In the genomic region with DNA sequence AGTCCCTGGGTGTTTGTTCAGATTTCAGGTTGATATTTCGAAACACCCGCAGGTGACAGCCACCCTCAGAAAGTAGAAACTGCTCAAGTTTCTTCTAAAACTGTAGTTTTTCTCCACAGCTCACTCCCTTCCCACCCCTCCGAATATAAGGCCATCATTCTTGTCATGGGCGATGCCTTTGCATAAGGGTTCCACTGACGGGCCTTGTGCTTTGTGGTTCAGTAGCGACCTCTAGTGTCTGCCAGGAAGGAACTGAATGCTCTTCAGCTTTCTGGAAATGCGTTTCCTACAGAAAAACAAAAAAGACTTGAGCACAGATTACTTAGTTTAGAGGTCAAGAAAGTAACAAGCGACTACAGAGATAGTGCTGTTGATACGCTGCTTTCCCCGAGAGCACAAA, we compare ENCODE assay signal across 10 mouse cellular contexts.
DNase-seq lines count a peak whose midpoint lies in the region; ATAC-seq and TF ChIP-seq lines count a peak whose summit lies in the region.
"Had no signal": no experiment of that assay in that cellular context is flagged by ENCODE, and none has a peak within 500 bp of the region (broad histone marks: within the 10 kb centered on the region; RNA-seq: fewer than 3 reads in every experiment).

No protein-coding gene starts in this region.

- no peaks in the 10 kb centered on the region for H3K9me3 ChIP-seq in hindbrain, embryonic 11.5 days (ENCODE audit: control insufficient read depth, low read length)
- no peaks in the 10 kb centered on the region for H3K9me3 ChIP-seq in hindbrain, embryonic 13.5 days
- H3K9me3 ChIP-seq in MEL (replicated peaks; ENCODE audit: insufficient read depth, low read length) = no peaks in the 10 kb centered on the region
- H3K9me3 ChIP-seq: embryonic facial prominence, embryonic 15.5 days; liver, embryonic 15.5 days had no signal

- 41% methylated on average over 10 of the region's 10 CpGs for WGBS in hindbrain, embryonic 11.5 days
- 45% methylated on average over 10 of the region's 10 CpGs for WGBS in hindbrain, embryonic 13.5 days

- no peak overlapping the region for H3K9ac ChIP-seq in hindbrain, embryonic 11.5 days (ENCODE audit: low read depth, low read length)
- H3K9ac ChIP-seq in hindbrain, embryonic 13.5 days = no peak overlapping the region
- H3K9ac ChIP-seq in MEL (ENCODE audit: control insufficient read depth, low read depth, low read length, poor library complexity, severe bottlenecking) = no peak overlapping the region
- H3K9ac ChIP-seq: embryonic facial prominence, embryonic 15.5 days; liver, embryonic 15.5 days had no signal

- peak; percentile 61 for DNase-seq in hindbrain, embryonic 11.5 days (ENCODE audit: low spot score)
- peak; percentile 63 for DNase-seq in A20 (ENCODE audit: low read depth, low spot score)
- peak; percentile 70 for DNase-seq in MEL (ENCODE audit: low read depth, low spot score)
- peak; percentile 50 for DNase-seq in lung, postnatal 14 days
- peak; percentile 33 to 38 for DNase-seq in thymus, postnatal 36 days
- no peak for DNase-seq in testis, postnatal 14 days (ENCODE audit: low spot score)

- H3K79me2 ChIP-seq in MEL (ENCODE audit: control insufficient read depth, insufficient read depth, low read length, poor library complexity) = no peaks in the 10 kb centered on the region

- no peak overlapping the region for H3K4me3 ChIP-seq in hindbrain, embryonic 11.5 days (ENCODE audit: low read depth, low read length)
- H3K4me3 ChIP-seq in hindbrain, embryonic 13.5 days = no peak overlapping the region
- H3K4me3 ChIP-seq in MEL (ENCODE audit: control insufficient read depth in 1 of 2, insufficient read depth in 1 of 2, low read depth in 2 of 2, low read length in 2 of 2) = no peak overlapping the region
- H3K4me3 ChIP-seq: embryonic facial prominence, embryonic 15.5 days; liver, embryonic 15.5 days had no signal

- no peaks in the 10 kb centered on the region for H3K4me1 ChIP-seq in hindbrain, embryonic 11.5 days (replicated peaks; ENCODE audit: control insufficient read depth, insufficient read depth, low read length)
- H3K4me1 ChIP-seq in hindbrain, embryonic 13.5 days (replicated peaks) = no peaks in the 10 kb centered on the region
- no peaks in the 10 kb centered on the region for H3K4me1 ChIP-seq in MEL (ENCODE audit: control insufficient read depth in 1 of 2, insufficient read depth in 2 of 2, low read length in 2 of 2)
- H3K4me1 ChIP-seq: embryonic facial prominence, embryonic 15.5 days; liver, embryonic 15.5 days had no signal

- TF ChIP-seq RAD21 in MEL (IDR thresholded peaks at IDR 0.05; ENCODE audit: low read depth, low read length) = peak; percentile 74

- no peak overlapping the region for H3K27ac ChIP-seq in hindbrain, embryonic 11.5 days (ENCODE audit: low read depth, low read length)
- H3K27ac ChIP-seq in hindbrain, embryonic 13.5 days = no peak overlapping the region
- no peak overlapping the region for H3K27ac ChIP-seq in MEL (ENCODE audit: control insufficient read depth, low read depth, low read length)
- H3K27ac ChIP-seq: embryonic facial prominence, embryonic 15.5 days; liver, embryonic 15.5 days had no signal

- no peaks in the 10 kb centered on the region for H3K36me3 ChIP-seq in hindbrain, embryonic 11.5 days (ENCODE audit: control insufficient read depth, insufficient read depth, low read length)
- no peaks in the 10 kb centered on the region for H3K36me3 ChIP-seq in hindbrain, embryonic 13.5 days
- H3K36me3 ChIP-seq in MEL (ENCODE audit: control insufficient read depth in 1 of 2, insufficient read depth in 2 of 2, low read length in 2 of 2) = no peaks in the 10 kb centered on the region
- H3K36me3 ChIP-seq: embryonic facial prominence, embryonic 15.5 days; liver, embryonic 15.5 days had no signal

- no peak for TF ChIP-seq EP300 in MEL (IDR thresholded peaks at IDR 0.05; ENCODE audit: low read depth in 1 of 2, low read length in 2 of 2)

- no peak for ATAC-seq in hindbrain, embryonic 11.5 days (ENCODE audit: low FRiP score)
- no peak for ATAC-seq in hindbrain, embryonic 13.5 days (ENCODE audit: low FRiP score)
- peak; percentile 83 for ATAC-seq in granulocyte monocyte progenitor cell, adult 5-6 weeks (replicated peaks; ENCODE audit: poor library complexity, severe bottlenecking)

- peak; percentile 79 to 83 (median 82) for TF ChIP-seq CTCF in MEL (IDR thresholded peaks at IDR 0.05 in 2 of 3, conservative IDR thresholded peaks at IDR 0.05 in 1 of 3; ENCODE audit: control insufficient read depth in 1 of 3, insufficient read depth in 1 of 3, low read depth in 2 of 3, low read length in 3 of 3, poor library complexity in 1 of 3, severe bottlenecking in 1 of 3)

- no peaks in the 10 kb centered on the region for H3K27me3 ChIP-seq in hindbrain, embryonic 11.5 days (ENCODE audit: control insufficient read depth, insufficient read depth, low read length)
- H3K27me3 ChIP-seq in hindbrain, embryonic 13.5 days = no peaks in the 10 kb centered on the region
- H3K27me3 ChIP-seq in MEL (ENCODE audit: control insufficient read depth in 1 of 2, insufficient read depth in 2 of 2, low read length in 2 of 2) = no peaks in the 10 kb centered on the region
- H3K27me3 ChIP-seq: embryonic facial prominence, embryonic 15.5 days; liver, embryonic 15.5 days had no signal

- no peak overlapping the region for H3K4me2 ChIP-seq in hindbrain, embryonic 11.5 days (replicated peaks; ENCODE audit: low read depth, low read length)
- H3K4me2 ChIP-seq in hindbrain, embryonic 13.5 days = no peak overlapping the region
- H3K4me2 ChIP-seq: embryonic facial prominence, embryonic 15.5 days; liver, embryonic 15.5 days had no signal

- TF ChIP-seq POLR2A in MEL (IDR thresholded peaks at IDR 0.05; ENCODE audit: control insufficient read depth in 1 of 2, insufficient read depth in 1 of 2, low read depth in 1 of 2, low read length in 2 of 2, poor library complexity in 1 of 2) = no peak

TF ChIP-seq in MEL, 35 proteins besides CTCF, POLR2A, EP300 and RAD21:
- TF ChIP-seq MEF2A (IDR thresholded peaks at IDR 0.05; ENCODE audit: extremely low read depth, insufficient replicate concordance, low read depth, low read length, poor library complexity, severe bottlenecking) (no peak), SMC3 (IDR thresholded peaks at IDR 0.05; ENCODE audit: low read depth, low read length) (peak; percentile 54)
TF ChIP-seq in MEL: peak in this region for 1.
